Mouse (Mus musculus) hindbrain, embryonic 10.5 days (tissue): ENCODE results near the gene Tspan10. TPM values are rescaled to one million over a fixed set of nuclear protein-coding genes. Genes with fewer than 3 reads are reported as not detected.
A peak's percentile ranks its signal among the peaks of the same experiment; 100 is the strongest.
"Not testable (repeated sequence)": the region's sequence is repeated elsewhere in the genome, so short reads cannot be mapped to it uniquely, and the experiment has no call there.

Source experiments
- DNase-seq: peaks from one replicate; pipeline ENCODE4 v3.0.0-alpha.2; 2017; ENCODE audit warnings: low spot score
- H3K27ac ChIP-seq: fragments of 300-500 bp; sonication (generic); 2 replicates; pipeline ENCODE4 v1.5.1; 2016; ENCODE audit warnings: mild to moderate bottlenecking, moderate library complexity
- H3K27me3 ChIP-seq: fragments of 300-500 bp; sonication (generic); 2 replicates; pipeline ENCODE4 v1.6.1; 2016; ENCODE audit warnings: mild to moderate bottlenecking; ENCODE audit not compliant: poor library complexity, insufficient read depth, severe bottlenecking
- H3K36me3 ChIP-seq: fragments of 300-500 bp; sonication (generic); 2 replicates; pipeline ENCODE4 v1.6.1; 2016; ENCODE audit warnings: mild to moderate bottlenecking, moderate library complexity
- H3K4me1 ChIP-seq: fragments of 300-500 bp; sonication (generic); replicated peaks from 2 replicates; pipeline ENCODE4 v1.6.1; 2016; ENCODE audit warnings: mild to moderate bottlenecking
- H3K4me3 ChIP-seq: fragments of 300-500 bp; sonication (generic); 2 replicates; pipeline ENCODE4 v1.5.1; 2016; ENCODE audit warnings: mild to moderate bottlenecking, moderate library complexity
- H3K9me3 ChIP-seq: fragments of 300-500 bp; sonication (generic); 2 replicates; pipeline ENCODE4 v1.6.1; 2016; ENCODE audit warnings: mild to moderate bottlenecking, moderate library complexity
- WGBS: fragments of 180-500 bp; shearing (Covaris S2); methylation state at CpG from one replicate; pipeline ENCODE4 v1.1.7; 2016; 5-methylcytosine and 5-hydroxymethylcytosine counted together
- polyA plus RNA-seq: library from polyadenylated mRNA; unstranded; fragments of >200 nt; fragmentation: Nextera tagmentation; extraction: Ambion mirVana; gene quantifications from 2 replicates; pipeline ENCODE4 v1.2.1, GENCODE M21; 2016

Gene Tspan10
- polyA plus RNA-seq = 0.12 and 0.46 TPM in 2 replicates

- no peaks in the 10 kb centered on the region for H3K9me3 ChIP-seq
- H3K4me3 ChIP-seq = no peak within 1 kb of the TSS
- WGBS = 90% methylated on average over 3 of the region's 3 CpGs
- DNase-seq = no peak
- no peaks in the 10 kb centered on the region for H3K27me3 ChIP-seq
- H3K36me3 ChIP-seq = no peaks in the 10 kb centered on the region
- H3K4me1 ChIP-seq = no peaks in the 10 kb centered on the region; the same call in 1 of the 2 replicates
- H3K27ac ChIP-seq = no peak within 1 kb of the TSS
Observed at GRCm38 (mm10) chr11:120442344-120442743, at the start of gene Tspan10. Tspan10 (plus strand) TSS chr11:120442644.

DNA sequence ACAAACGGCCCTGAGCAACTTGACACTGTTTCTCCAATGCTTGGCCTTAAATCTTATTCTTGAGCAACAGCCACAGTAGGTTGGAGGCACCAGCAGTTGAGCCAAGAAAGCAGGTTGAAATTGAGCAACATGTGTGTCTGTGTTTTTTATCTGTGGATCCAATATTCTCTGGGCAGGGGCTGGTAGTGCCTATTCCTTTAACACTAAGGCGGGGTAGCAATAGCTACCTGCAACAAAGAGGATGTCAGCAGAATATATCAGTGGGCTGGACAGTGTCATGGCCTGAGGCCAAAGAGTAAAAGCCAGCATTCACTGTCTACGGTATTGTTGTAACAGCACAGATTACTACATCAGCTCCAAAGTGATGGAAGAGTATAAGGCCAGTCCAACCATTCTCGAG is 46.8 kb upstream of the Tspan10 start:
- Histone ChIP-seq H3K4me3 (no peak overlapping the region), H3K27me3 (no peaks in the 10 kb centered on the region), H3K4me1 (no peaks in the 10 kb centered on the region), H3K9me3 (no peaks in the 10 kb centered on the region), H3K27ac (no peak overlapping the region), H3K36me3 (peaks cover 91% of the 10 kb centered on the region)
- WGBS = 89% methylated on average over 4 of the region's 4 CpGs
- no peak for DNase-seq

- Histone ChIP-seq H3K9me3 (no peaks in the 10 kb centered on the region), H3K27ac (no peak overlapping the region), H3K4me1 (no peaks in the 10 kb centered on the region), H3K27me3 (no peaks in the 10 kb centered on the region), H3K4me3 (no peak overlapping the region), H3K36me3 (peaks cover 97% of the 10 kb centered on the region)
- no peak for DNase-seq
- 81% methylated on average over 2 of the region's 2 CpGs for WGBS
Observed at GRCm38 (mm10) chr11:120397602-120398001, 44.8 kb upstream of the Tspan10 start.

DNA sequence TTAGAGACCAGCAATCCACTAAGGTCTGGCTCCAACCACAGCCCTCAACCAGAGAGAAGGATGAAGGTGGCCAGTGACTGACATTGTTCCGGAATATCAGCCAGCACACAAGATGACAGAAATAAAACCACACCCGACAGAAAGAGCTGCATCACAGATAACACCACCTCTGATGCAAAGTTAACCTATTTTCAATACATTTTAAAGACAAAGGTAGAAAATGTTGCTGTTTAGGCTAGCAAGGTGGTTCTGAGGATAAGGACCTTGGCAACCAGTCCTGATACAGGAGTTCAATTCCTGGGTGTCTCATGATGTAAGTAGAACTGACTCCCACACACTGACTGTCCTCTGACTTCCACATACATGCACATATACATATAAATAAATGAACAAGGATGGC is 43.1 kb upstream of the Tspan10 start:
- 95% methylated on average over 2 of the region's 2 CpGs for WGBS
- no peaks in the 10 kb centered on the region for H3K4me1 ChIP-seq
- H3K27me3 ChIP-seq = no peaks in the 10 kb centered on the region
- H3K9me3 ChIP-seq = no peaks in the 10 kb centered on the region
- no peak overlapping the region for H3K27ac ChIP-seq
- H3K4me3 ChIP-seq = no peak overlapping the region
- peaks cover 97% of the 10 kb centered on the region for H3K36me3 ChIP-seq
- DNase-seq = no peak

GRCm38 (mm10) chr11:120404814-120405213 is 37.6 kb upstream of the Tspan10 start:
- H3K9me3 ChIP-seq = no peaks in the 10 kb centered on the region
- H3K27me3 ChIP-seq = no peaks in the 10 kb centered on the region
- H3K36me3 ChIP-seq = peaks cover 100% of the 10 kb centered on the region
- H3K27ac ChIP-seq = no peak overlapping the region
- 98% methylated on average over 1 of the region's 1 CpGs for WGBS
- H3K4me3 ChIP-seq = no peak overlapping the region
- DNase-seq = no peak
- H3K4me1 ChIP-seq = no peaks in the 10 kb centered on the region

- no peak for DNase-seq
- H3K9me3 ChIP-seq = no peaks in the 10 kb centered on the region
- no peaks in the 10 kb centered on the region for H3K4me1 ChIP-seq
- no peak overlapping the region for H3K27ac ChIP-seq
- WGBS = 94% methylated on average over 3 of the region's 3 CpGs
- H3K36me3 ChIP-seq = peaks cover 100% of the 10 kb centered on the region
- no peak overlapping the region for H3K4me3 ChIP-seq
- H3K27me3 ChIP-seq = no peaks in the 10 kb centered on the region
Observed at GRCm38 (mm10) chr11:120405867-120406266, 36.6 kb upstream of the Tspan10 start.

DNA sequence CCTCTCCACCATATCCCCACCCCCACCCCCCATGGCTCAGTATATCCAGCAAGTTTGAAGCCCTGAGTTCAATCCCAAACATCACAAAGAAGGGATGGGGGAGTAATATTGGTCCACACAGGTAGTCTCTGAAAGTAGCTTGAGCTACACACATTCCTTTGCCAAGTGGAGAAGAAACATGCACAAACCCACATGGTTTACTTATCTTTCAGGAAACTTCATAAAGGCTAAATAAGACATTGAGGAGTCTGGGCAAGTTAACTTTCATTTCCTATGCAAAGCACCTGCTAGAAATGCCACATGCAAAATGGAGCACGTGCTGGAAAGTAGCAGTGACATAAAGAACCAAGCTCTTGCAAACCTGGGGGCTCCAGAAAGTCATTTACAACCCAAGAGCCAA is 36.0 kb upstream of the Tspan10 start:
- no peak overlapping the region for H3K4me3 ChIP-seq

DNA sequence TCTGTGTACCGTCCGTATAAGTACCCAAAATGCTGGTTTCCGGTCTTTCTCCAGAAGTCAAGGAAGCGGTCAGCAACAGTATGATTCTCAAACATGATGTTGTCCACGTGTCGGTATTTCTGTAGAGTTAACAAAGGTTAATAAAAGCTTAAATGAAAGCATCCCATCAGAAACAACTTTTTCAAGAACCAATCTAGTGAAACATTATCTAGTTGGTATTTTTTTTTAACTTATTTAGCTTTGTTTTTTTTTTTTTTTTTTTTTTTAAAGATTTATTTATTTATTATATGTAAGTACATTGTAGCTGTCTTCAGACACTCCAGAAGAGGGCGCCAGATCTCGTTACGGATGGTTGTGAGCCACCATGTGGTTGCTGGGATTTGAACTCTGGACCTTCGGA is 28.8 kb upstream of the Tspan10 start:
- H3K4me1 ChIP-seq, DNase-seq, H3K27ac ChIP-seq, H3K4me3 ChIP-seq, H3K27me3 ChIP-seq, H3K9me3 ChIP-seq: not testable (repeated sequence)
- WGBS = 95% methylated on average over 8 of the region's 10 CpGs
- H3K36me3 ChIP-seq = peaks cover 98% of the 10 kb centered on the region

More for the DNA sequence above, 36.0 kb upstream of the Tspan10 start:
- Histone ChIP-seq H3K9me3 (no peaks in the 10 kb centered on the region), H3K27ac (no peak overlapping the region), H3K27me3 (no peaks in the 10 kb centered on the region), H3K36me3 (peaks cover 100% of the 10 kb centered on the region), H3K4me1 (no peaks in the 10 kb centered on the region)
- 87% methylated on average over 1 of the region's 1 CpGs for WGBS
- DNase-seq = no peak

DNA sequence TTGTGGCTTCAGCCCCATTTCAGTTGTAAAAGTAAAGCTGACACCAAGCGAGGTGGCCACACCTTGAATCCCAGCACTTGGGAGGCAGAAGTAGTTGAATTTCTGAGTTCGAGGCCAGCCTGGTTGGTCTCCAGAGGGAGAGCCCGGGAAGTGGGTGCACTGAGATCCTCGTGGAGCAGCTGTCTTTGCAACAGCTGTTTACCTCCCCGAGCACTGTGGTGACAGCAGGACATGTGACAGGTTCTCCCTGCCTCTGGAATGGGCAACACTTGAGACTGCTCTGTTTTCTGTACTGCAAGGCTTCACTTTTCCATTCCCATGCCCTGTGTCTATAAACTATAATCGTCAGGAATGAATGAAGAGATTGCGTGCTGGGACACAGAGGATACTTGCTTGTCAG is 24.6 kb upstream of the Tspan10 start:
- DNase-seq = no peak
- H3K36me3 ChIP-seq = peaks cover 97% of the 10 kb centered on the region
- WGBS = 95% methylated on average over 7 of the region's 7 CpGs
- H3K27me3 ChIP-seq = no peaks in the 10 kb centered on the region
- H3K4me1 ChIP-seq = no peaks in the 10 kb centered on the region
- no peak overlapping the region for H3K4me3 ChIP-seq
- H3K27ac ChIP-seq = no peak overlapping the region
- H3K9me3 ChIP-seq = no peaks in the 10 kb centered on the region

GRCm38 (mm10) chr11:120418592-120418991 is 23.9 kb upstream of the Tspan10 start:
- WGBS = 100% methylated on average over 1 of the region's 1 CpGs
- no peaks in the 10 kb centered on the region for H3K27me3 ChIP-seq
- no peak overlapping the region for H3K27ac ChIP-seq
- no peaks in the 10 kb centered on the region for H3K9me3 ChIP-seq
- H3K36me3 ChIP-seq = peaks cover 97% of the 10 kb centered on the region
- DNase-seq = no peak
- H3K4me3 ChIP-seq = no peak overlapping the region
- H3K4me1 ChIP-seq = no peaks in the 10 kb centered on the region

GRCm38 (mm10) chr11:120422651-120423568 is 19.5 kb upstream of the Tspan10 start:
- DNase-seq = no peak
- Histone ChIP-seq H3K27me3 (no peaks in the 10 kb centered on the region), H3K9me3 (no peaks in the 10 kb centered on the region), H3K36me3 (peaks cover 95% of the 10 kb centered on the region), H3K27ac (no peak overlapping the region), H3K4me3 (no peak overlapping the region), H3K4me1 (no peaks in the 10 kb centered on the region)
- WGBS = 93% methylated on average over 13 of the region's 13 CpGs

- 75% methylated on average over 9 of the region's 9 CpGs for WGBS
- no peaks in the 10 kb centered on the region for H3K4me1 ChIP-seq
- H3K9me3 ChIP-seq = no peaks in the 10 kb centered on the region
- H3K27ac ChIP-seq = no peak overlapping the region
- H3K36me3 ChIP-seq = peaks cover 95% of the 10 kb centered on the region
- no peaks in the 10 kb centered on the region for H3K27me3 ChIP-seq
- DNase-seq = peak; percentile 65
- no peak overlapping the region for H3K4me3 ChIP-seq
Observed at GRCm38 (mm10) chr11:120423569-120424295, 18.7 kb upstream of the Tspan10 start.

DNA sequence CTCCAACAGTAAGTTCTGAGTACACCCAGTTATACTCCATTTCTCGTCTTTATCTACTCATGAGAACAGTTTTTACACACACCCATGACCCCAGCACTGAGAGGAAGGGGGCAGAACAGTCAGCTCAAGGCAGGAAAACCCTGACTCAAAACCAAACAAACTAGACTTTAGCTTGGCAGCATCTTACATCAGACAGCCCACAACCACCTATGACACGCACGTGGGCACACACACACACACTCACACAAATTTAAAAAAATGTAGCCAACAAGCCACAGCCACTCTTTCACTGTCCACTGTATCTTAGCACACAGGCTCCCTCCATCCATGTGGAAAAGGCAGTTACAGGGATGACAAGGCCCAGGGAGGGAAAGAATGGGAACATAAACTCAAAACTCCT is 15.7 kb upstream of the Tspan10 start:
- DNase-seq = no peak
- Histone ChIP-seq H3K4me3 (no peak overlapping the region), H3K36me3 (peaks cover 95% of the 10 kb centered on the region), H3K27me3 (no peaks in the 10 kb centered on the region), H3K4me1 (no peaks in the 10 kb centered on the region), H3K27ac (no peak overlapping the region), H3K9me3 (no peaks in the 10 kb centered on the region)
- WGBS = 93% methylated on average over 3 of the region's 3 CpGs
